8 mouse cellular contexts compared by ENCODE assay signal in the genomic region with DNA sequence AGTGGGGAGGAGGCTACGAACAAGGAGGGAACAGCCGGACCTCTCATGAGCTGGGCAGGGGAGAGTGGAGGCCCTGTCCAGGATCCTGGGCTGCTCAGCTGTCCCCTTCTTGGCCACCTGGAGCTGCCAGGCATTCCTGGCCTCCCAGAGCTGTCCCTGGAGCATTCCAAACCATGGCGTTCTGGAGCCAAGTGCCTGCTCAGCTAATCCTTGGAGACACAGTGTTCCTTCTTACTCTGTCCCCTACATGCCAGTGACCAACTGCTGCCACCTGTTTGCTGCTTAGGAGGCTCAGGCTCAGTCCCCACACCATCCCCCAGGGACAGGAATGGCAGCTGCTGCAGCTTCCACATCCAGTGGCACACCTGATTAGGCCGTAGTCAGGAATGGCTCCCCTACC. TPM values are rescaled to one million over a fixed set of nuclear protein-coding genes. Genes with fewer than 3 reads are reported as not detected.
DNase-seq lines count a peak whose midpoint lies in the region; ATAC-seq and TF ChIP-seq lines count a peak whose summit lies in the region.

No protein-coding gene starts in this region.

- H3K9ac ChIP-seq in forebrain, embryonic 16.5 days (replicated peaks; ENCODE audit: low read depth, low read length): no peak overlapping the region

- peak overlapping the region; percentile 42; the same call in 1 of the 2 replicates for H3K27ac ChIP-seq in forebrain, embryonic 10.5 days
- H3K27ac ChIP-seq in forebrain, embryonic 16.5 days (ENCODE audit: low read length): no peak overlapping the region
- H3K27ac ChIP-seq in testis, adult 2 months (ENCODE audit: control insufficient read depth, insufficient read depth, low read depth, low read length): peak overlapping the region; percentile 16; the same call in 1 of the 2 replicates
- peak overlapping the region; percentile 6; the same call in 1 of the 2 replicates for H3K27ac ChIP-seq in olfactory bulb, adult 2 months (ENCODE audit: insufficient read depth, low read depth, low read length)

- no peak for ATAC-seq in forebrain, embryonic 16.5 days

- H3K27me3 ChIP-seq in forebrain, embryonic 10.5 days (ENCODE audit: poor library complexity, severe bottlenecking): no peaks in the 10 kb centered on the region; the same call in 1 of the 2 replicates
- H3K27me3 ChIP-seq in forebrain, embryonic 16.5 days (replicated peaks; ENCODE audit: control insufficient read depth, insufficient read depth, low read length): no peaks in the 10 kb centered on the region
- no peaks in the 10 kb centered on the region for H3K27me3 ChIP-seq in testis, adult 2 months (ENCODE audit: control insufficient read depth, insufficient read depth, low read length)

- intact Hi-C loops in heart, postnatal 36 days (cut with DNase I): loop anchor here (1.0 to 2.0 kb wide), 3 partner anchors 45 to 137 kb away; a partner anchor contains a TSS

- DNase-seq in forebrain, embryonic 10.5 days (ENCODE audit: extremely low spot score, low spot score): no peak
- no peak for DNase-seq in testis, postnatal 10 days (ENCODE audit: low spot score)
- peak; percentile 22 to 24 for DNase-seq in heart, postnatal 36 days
- DNase-seq in spleen, postnatal 36 days (ENCODE audit: low spot score in 2 of 2): no peak
- DNase-seq in spleen, postnatal 10 days (ENCODE audit: low spot score in 2 of 2): no peak

- no peaks in the 10 kb centered on the region for H3K9me3 ChIP-seq in forebrain, embryonic 10.5 days
- H3K9me3 ChIP-seq in forebrain, embryonic 16.5 days (ENCODE audit: control insufficient read depth, low read length): no peaks in the 10 kb centered on the region

- H3K36me3 ChIP-seq in forebrain, embryonic 10.5 days (replicated peaks): no peaks in the 10 kb centered on the region
- H3K36me3 ChIP-seq in forebrain, embryonic 16.5 days (ENCODE audit: control insufficient read depth, insufficient read depth): no peaks in the 10 kb centered on the region
- no peaks in the 10 kb centered on the region for H3K36me3 ChIP-seq in testis, adult 2 months (ENCODE audit: control insufficient read depth, insufficient read depth, low read length)

- H3K4me3 ChIP-seq in forebrain, embryonic 10.5 days: no peak overlapping the region
- H3K4me3 ChIP-seq in forebrain, embryonic 16.5 days (replicated peaks; ENCODE audit: low read length): no peak overlapping the region
- no peak overlapping the region for H3K4me3 ChIP-seq in testis, adult 2 months (ENCODE audit: control insufficient read depth, low read depth, low read length)
- no peak overlapping the region for H3K4me3 ChIP-seq in olfactory bulb, adult 2 months (ENCODE audit: insufficient read depth, low read depth, low read length)

- peaks cover 47% of the 10 kb centered on the region for H3K4me1 ChIP-seq in forebrain, embryonic 10.5 days
- peaks cover 10% of the 10 kb centered on the region for H3K4me1 ChIP-seq in forebrain, embryonic 16.5 days (replicated peaks; ENCODE audit: control insufficient read depth, insufficient read depth, low read length)
- H3K4me1 ChIP-seq in testis, adult 2 months (ENCODE audit: control insufficient read depth, insufficient read depth, low read length): no peaks in the 10 kb centered on the region
- peaks cover 75% of the 10 kb centered on the region for H3K4me1 ChIP-seq in olfactory bulb, adult 2 months (ENCODE audit: control insufficient read depth, insufficient read depth, low read length)

- WGBS in forebrain, embryonic 10.5 days: 65% methylated on average over 4 of the region's 4 CpGs
- WGBS in forebrain, embryonic 16.5 days: 57% methylated on average over 4 of the region's 4 CpGs
- 55% methylated on average over 4 of the region's 4 CpGs for WGBS in olfactory bulb, adult 2 months

- H3K4me2 ChIP-seq in forebrain, embryonic 16.5 days (ENCODE audit: low read length): no peak overlapping the region

- no peak for TF ChIP-seq CTCF in testis, adult 2 months (IDR thresholded peaks at IDR 0.05; ENCODE audit: control insufficient read depth, insufficient read depth, insufficient replicate concordance, low read depth, low read length)
- no peak for TF ChIP-seq CTCF in olfactory bulb, adult 2 months (IDR thresholded peaks at IDR 0.05; ENCODE audit: insufficient read depth, low read depth, low read length)

- TF ChIP-seq POLR2A in testis, adult 2 months (IDR thresholded peaks at IDR 0.05; ENCODE audit: control insufficient read depth, low read depth, low read length): no peak
- TF ChIP-seq POLR2A in olfactory bulb, adult 2 months (IDR thresholded peaks at IDR 0.05; ENCODE audit: insufficient read depth, low read depth, low read length): no peak

RNA-seq across cellular contexts. Expression of a gene that starts 2.7 kb away (rescaled TPM):
- polyA plus RNA-seq in forebrain, embryonic 10.5 days (2016; fragmentation: Nextera tagmentation; extraction: Ambion mirVana): 0.46 and 0.65 TPM in 2 replicates
- polyA plus RNA-seq in forebrain, embryonic 16.5 days (2015; fragmentation: Nextera tagmentation; extraction: Ambion mirVana): 0.24 TPM in 1 of 2 replicates, not detected in the other
- polyA plus RNA-seq in testis, adult 2 months (2012; rRNA removed): 0.16 and 0.20 TPM in 2 replicates
- total RNA-seq in heart, postnatal 36 days (2021): not detected
- polyA plus RNA-seq in olfactory bulb, adult 2 months (2012; ENCODE audit: insufficient read depth, insufficient read length, low replicate concordance, missing spikeins): not detected in 2 replicates

RNA-seq across cellular contexts. Expression of a gene that starts 14.0 kb away (rescaled TPM):
- polyA plus RNA-seq in forebrain, embryonic 10.5 days (2016; fragmentation: Nextera tagmentation; extraction: Ambion mirVana): not detected in 2 replicates
- 1.9 and 2.1 TPM in 2 replicates for polyA plus RNA-seq in forebrain, embryonic 16.5 days (2015; fragmentation: Nextera tagmentation; extraction: Ambion mirVana)
- polyA plus RNA-seq in testis, adult 2 months (2012; rRNA removed): 0.05 TPM in 1 of 2 replicates, not detected in the other
- 1 to 10 TPM in 1 of 2 experiments, under 1 TPM in 1; 0.57 to 1.1 TPM for total RNA-seq in heart, postnatal 36 days (2021)
- not detected in 2 replicates for polyA plus RNA-seq in olfactory bulb, adult 2 months (2012; ENCODE audit: insufficient read depth, insufficient read length, low replicate concordance, missing spikeins)

RNA-seq across cellular contexts. Expression of a gene that starts 39.3 kb away (rescaled TPM):
- polyA plus RNA-seq in forebrain, embryonic 10.5 days (2016; fragmentation: Nextera tagmentation; extraction: Ambion mirVana): 0.14 and 0.36 TPM in 2 replicates
- polyA plus RNA-seq in forebrain, embryonic 16.5 days (2015; fragmentation: Nextera tagmentation; extraction: Ambion mirVana): 21.3 and 21.5 TPM in 2 replicates
- 19.4 and 28.0 TPM in 2 replicates for polyA plus RNA-seq in testis, adult 2 months (2012; rRNA removed)
- 10 to 100 TPM; 18.4 to 19.8 TPM for total RNA-seq in heart, postnatal 36 days (2021)
- polyA plus RNA-seq in olfactory bulb, adult 2 months (2012; ENCODE audit: insufficient read depth, insufficient read length, low replicate concordance, missing spikeins): not detected in 2 replicates

Comparison
In these comparisons a context has a peak if more than half of its experiments do, and no peak if none do; other contexts are left out.
1. RNA of a gene that starts 39.3 kb away (polyA plus RNA-seq): 19.4 to 28.0 TPM in testis, adult 2 months and 21.3 to 21.5 TPM in forebrain, embryonic 16.5 days; 0.14 to 0.36 TPM in forebrain, embryonic 10.5 days and not detected in olfactory bulb, adult 2 months; every median in the first group is over 10 times any median in the second.
2. DNase-seq: peak in heart, postnatal 36 days (2 of 2); none in forebrain, embryonic 10.5 days (single experiment), testis, postnatal 10 days (single experiment), spleen, postnatal 36 days (0 of 2) and spleen, postnatal 10 days (0 of 2).